Mouse (Mus musculus): ENCODE results near the gene Timp4.

Gene Timp4

GRCm38 (mm10) chr6:115238031-115239027 lies 13.7 kb downstream of the Timp4 start:
- no peaks in the 10 kb centered on the region for H3K36me3 ChIP-seq (ENCODE audit: control insufficient read depth, insufficient read depth, low read length, poor library complexity, severe bottlenecking)
- DNase-seq (ENCODE audit: low read depth, low spot score) = no peak
- no peaks in the 10 kb centered on the region; the same call in 1 of the 2 replicates for H3K27me3 ChIP-seq (ENCODE audit: control insufficient read depth, insufficient read depth, low read length, poor library complexity, severe bottlenecking)

- no peaks in the 10 kb centered on the region for H3K27me3 ChIP-seq (ENCODE audit: control insufficient read depth, insufficient read depth, low read length, poor library complexity, severe bottlenecking)
- no peak for DNase-seq (ENCODE audit: low read depth, low spot score)
Observed at GRCm38 (mm10) chr6:115232562-115232961, 19.4 kb downstream of the Timp4 start.

GRCm38 (mm10) chr6:115231836-115232235 lies 20.2 kb downstream of the Timp4 start:
- no peaks in the 10 kb centered on the region for H3K36me3 ChIP-seq (ENCODE audit: control insufficient read depth, insufficient read depth, low read length, poor library complexity, severe bottlenecking)
- no peaks in the 10 kb centered on the region for H3K27me3 ChIP-seq (ENCODE audit: control insufficient read depth, insufficient read depth, low read length, poor library complexity, severe bottlenecking)
- no peak for DNase-seq (ENCODE audit: low read depth, low spot score)

More at GRCm38 (mm10) chr6:115232562-115232961, 19.4 kb downstream of the Timp4 start:
- no peaks in the 10 kb centered on the region for H3K36me3 ChIP-seq (ENCODE audit: control insufficient read depth, insufficient read depth, low read length, poor library complexity, severe bottlenecking)

GRCm38 (mm10) chr6:115230557-115230956 lies 21.4 kb downstream of the Timp4 start:
- DNase-seq (ENCODE audit: low read depth, low spot score) = no peak
- Histone ChIP-seq H3K36me3 (ENCODE audit: control insufficient read depth, insufficient read depth, low read length, poor library complexity, severe bottlenecking) (no peaks in the 10 kb centered on the region), H3K27me3 (ENCODE audit: control insufficient read depth, insufficient read depth, low read length, poor library complexity, severe bottlenecking) (no peaks in the 10 kb centered on the region)

- peak; percentile 72 for DNase-seq (ENCODE audit: low read depth, low spot score)
- H3K36me3 ChIP-seq (ENCODE audit: control insufficient read depth, insufficient read depth, low read length, poor library complexity, severe bottlenecking) = no peaks in the 10 kb centered on the region
- no peaks in the 10 kb centered on the region for H3K27me3 ChIP-seq (ENCODE audit: control insufficient read depth, insufficient read depth, low read length, poor library complexity, severe bottlenecking)
Observed at GRCm38 (mm10) chr6:115227529-115227928, 24.5 kb downstream of the Timp4 start.

GRCm38 (mm10) chr6:115227043-115227442 lies 25.0 kb downstream of the Timp4 start, which contains the start of gene Gm17482:
Gene Gm17482, plus strand, starts transcription at chr6:115227343.
- Histone ChIP-seq H3K36me3 (ENCODE audit: control insufficient read depth, insufficient read depth, low read length, poor library complexity, severe bottlenecking) (no peaks in the 10 kb centered on the region), H3K27me3 (ENCODE audit: control insufficient read depth, insufficient read depth, low read length, poor library complexity, severe bottlenecking) (no peaks in the 10 kb centered on the region)
- DNase-seq (ENCODE audit: low read depth, low spot score) = no peak

GRCm38 (mm10) chr6:115225519-115225918 lies 26.5 kb downstream of the Timp4 start:
- Histone ChIP-seq H3K36me3 (ENCODE audit: control insufficient read depth, insufficient read depth, low read length, poor library complexity, severe bottlenecking) (no peaks in the 10 kb centered on the region), H3K27me3 (ENCODE audit: control insufficient read depth, insufficient read depth, low read length, poor library complexity, severe bottlenecking) (no peaks in the 10 kb centered on the region)
- no peak for DNase-seq (ENCODE audit: low read depth, low spot score)

GRCm38 (mm10) chr6:115221215-115221641 lies 30.8 kb downstream of the Timp4 start:
- DNase-seq (ENCODE audit: low read depth, low spot score) = no peak
- Histone ChIP-seq H3K27me3 (ENCODE audit: control insufficient read depth, insufficient read depth, low read length, poor library complexity, severe bottlenecking) (no peaks in the 10 kb centered on the region), H3K36me3 (ENCODE audit: control insufficient read depth, insufficient read depth, low read length, poor library complexity, severe bottlenecking) (no peaks in the 10 kb centered on the region)

- DNase-seq (ENCODE audit: low read depth, low spot score) = no peak
- Histone ChIP-seq H3K36me3 (ENCODE audit: control insufficient read depth, insufficient read depth, low read length, poor library complexity, severe bottlenecking) (no peaks in the 10 kb centered on the region), H3K27me3 (ENCODE audit: control insufficient read depth, insufficient read depth, low read length, poor library complexity, severe bottlenecking) (no peaks in the 10 kb centered on the region)
Observed at GRCm38 (mm10) chr6:115213129-115213528, 38.9 kb downstream of the Timp4 start.

GRCm38 (mm10) chr6:115212132-115212903 lies 39.7 kb downstream of the Timp4 start:
- no peak for DNase-seq (ENCODE audit: low read depth, low spot score)
- no peaks in the 10 kb centered on the region for H3K36me3 ChIP-seq (ENCODE audit: control insufficient read depth, insufficient read depth, low read length, poor library complexity, severe bottlenecking)

GRCm38 (mm10) chr6:115210820-115211219 lies 41.2 kb downstream of the Timp4 start:
- DNase-seq (ENCODE audit: low read depth, low spot score) = no peak
- H3K36me3 ChIP-seq (ENCODE audit: control insufficient read depth, insufficient read depth, low read length, poor library complexity, severe bottlenecking) = no peaks in the 10 kb centered on the region
- H3K27me3 ChIP-seq (ENCODE audit: control insufficient read depth, insufficient read depth, low read length, poor library complexity, severe bottlenecking) = no peaks in the 10 kb centered on the region

More at GRCm38 (mm10) chr6:115212132-115212903, 39.7 kb downstream of the Timp4 start:
- no peaks in the 10 kb centered on the region for H3K27me3 ChIP-seq (ENCODE audit: control insufficient read depth, insufficient read depth, low read length, poor library complexity, severe bottlenecking)

GRCm38 (mm10) chr6:115210187-115210586 lies 41.8 kb downstream of the Timp4 start:
- Histone ChIP-seq H3K27me3 (ENCODE audit: control insufficient read depth, insufficient read depth, low read length, poor library complexity, severe bottlenecking) (no peaks in the 10 kb centered on the region), H3K36me3 (ENCODE audit: control insufficient read depth, insufficient read depth, low read length, poor library complexity, severe bottlenecking) (no peaks in the 10 kb centered on the region)
- no peak for DNase-seq (ENCODE audit: low read depth, low spot score)

GRCm38 (mm10) chr6:115203029-115203428 lies 49.0 kb downstream of the Timp4 start:
- no peak for DNase-seq (ENCODE audit: low read depth, low spot score)
- Histone ChIP-seq H3K36me3 (ENCODE audit: control insufficient read depth, insufficient read depth, low read length, poor library complexity, severe bottlenecking) (no peaks in the 10 kb centered on the region), H3K27me3 (ENCODE audit: control insufficient read depth, insufficient read depth, low read length, poor library complexity, severe bottlenecking) (no peaks in the 10 kb centered on the region)

GRCm38 (mm10) chr6:115200753-115201152 lies 51.3 kb downstream of the Timp4 start:
- Histone ChIP-seq H3K36me3 (ENCODE audit: control insufficient read depth, insufficient read depth, low read length, poor library complexity, severe bottlenecking) (no peaks in the 10 kb centered on the region), H3K27me3 (ENCODE audit: control insufficient read depth, insufficient read depth, low read length, poor library complexity, severe bottlenecking) (no peaks in the 10 kb centered on the region)
- no peak for DNase-seq (ENCODE audit: low read depth, low spot score)
